Mouse (Mus musculus) neural tube, embryonic 11.5 days (tissue): ENCODE data around the gene Mtor. TPM values are rescaled to one million over a fixed set of nuclear protein-coding genes. Genes with fewer than 3 reads are reported as not detected.

Experiments
- ATAC-seq: fragments of 200-750 bp; cut with Nextera tagmentation; 2 replicates; pipeline ENCODE4 v1.8.0; 2017; ENCODE audit warnings: moderate number of reproducible peaks, mild to moderate bottlenecking, moderate TSS enrichment, moderate library complexity; ENCODE audit not compliant: insufficient read depth, low FRiP score, low TSS enrichment
- DNase-seq: peaks from one replicate; pipeline ENCODE4 v3.0.0-alpha.2; 2015; ENCODE audit warnings: low spot score
- H3K27ac ChIP-seq: fragments of 300-500 bp; sonication (generic); 2 replicates; pipeline ENCODE4 v1.5.1; 2014; ENCODE audit warnings: low read depth, mild to moderate bottlenecking, low read length
- H3K27me3 ChIP-seq: fragments of 300-500 bp; sonication (generic); 2 replicates; pipeline ENCODE4 v1.6.1; 2014; ENCODE audit warnings: mild to moderate bottlenecking, low read length, mixed read lengths; ENCODE audit not compliant: control insufficient read depth, insufficient read depth
- H3K36me3 ChIP-seq: fragments of 300-500 bp; sonication (generic); 2 replicates; pipeline ENCODE4 v1.6.1; 2014; ENCODE audit warnings: mild to moderate bottlenecking, low read length, moderate library complexity, mixed read lengths; ENCODE audit not compliant: control insufficient read depth, insufficient read depth
- H3K4me1 ChIP-seq: fragments of 300-500 bp; sonication (generic); 2 replicates; pipeline ENCODE4 v1.6.1; 2014; ENCODE audit warnings: low read length, mixed read lengths; ENCODE audit not compliant: control insufficient read depth, insufficient read depth
- H3K4me2 ChIP-seq: fragments of 300-500 bp; sonication (generic); 2 replicates; pipeline ENCODE4 v1.6.1; 2014; ENCODE audit warnings: low read depth, mild to moderate bottlenecking, moderate library complexity
- H3K4me3 ChIP-seq: fragments of 300-500 bp; sonication (generic); 2 replicates; pipeline ENCODE4 v1.5.1; 2014; ENCODE audit warnings: low read depth, low read length
- H3K9ac ChIP-seq: fragments of 300-500 bp; sonication (generic); 2 replicates; pipeline ENCODE4 v1.6.1; 2014; ENCODE audit warnings: mild to moderate bottlenecking, low read length
- H3K9me3 ChIP-seq: fragments of 300-500 bp; sonication (generic); 2 replicates; pipeline ENCODE4 v1.6.1; 2016; ENCODE audit warnings: low read length; ENCODE audit not compliant: control insufficient read depth
- WGBS: fragments of 180-500 bp; shearing (Covaris S2); extraction: QIAGEN DNeasy Blood & Tissue Kit; methylation state at CpG from one replicate; pipeline ENCODE4 v1.1.7; 2014; 5-methylcytosine and 5-hydroxymethylcytosine counted together
- polyA plus RNA-seq: library from polyadenylated mRNA; unstranded; fragments of >200 nt; fragmentation: Nextera tagmentation; extraction: Ambion mirVana; gene quantifications from 2 replicates; pipeline ENCODE4 v1.2.1, GENCODE M21; 2014

Gene Mtor
- polyA plus RNA-seq, 1 experiment from 2014 or later: 34.1 TPM

DNA sequence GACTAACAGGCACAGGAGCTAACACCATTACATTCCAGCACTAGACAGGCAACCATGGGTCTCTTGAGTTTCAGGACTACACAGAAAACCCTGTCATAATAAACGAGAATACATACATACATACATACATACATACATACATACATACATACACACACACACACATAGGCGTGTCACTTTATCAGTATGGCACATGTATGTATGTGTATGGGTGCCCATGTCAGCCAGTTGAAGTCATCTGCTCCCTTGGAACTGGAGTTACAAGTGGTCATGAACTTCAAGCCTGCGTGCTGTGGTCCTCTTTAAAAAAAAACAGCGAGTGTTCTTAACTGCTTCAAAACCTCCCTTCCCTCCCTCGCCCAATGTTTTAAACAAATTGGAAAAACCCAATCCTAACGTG is 109.4 kb downstream of the Mtor start:
- H3K27ac ChIP-seq: no peak overlapping the region; the same call in 1 of the 2 replicates
- no peaks in the 10 kb centered on the region for H3K4me1 ChIP-seq

DNA sequence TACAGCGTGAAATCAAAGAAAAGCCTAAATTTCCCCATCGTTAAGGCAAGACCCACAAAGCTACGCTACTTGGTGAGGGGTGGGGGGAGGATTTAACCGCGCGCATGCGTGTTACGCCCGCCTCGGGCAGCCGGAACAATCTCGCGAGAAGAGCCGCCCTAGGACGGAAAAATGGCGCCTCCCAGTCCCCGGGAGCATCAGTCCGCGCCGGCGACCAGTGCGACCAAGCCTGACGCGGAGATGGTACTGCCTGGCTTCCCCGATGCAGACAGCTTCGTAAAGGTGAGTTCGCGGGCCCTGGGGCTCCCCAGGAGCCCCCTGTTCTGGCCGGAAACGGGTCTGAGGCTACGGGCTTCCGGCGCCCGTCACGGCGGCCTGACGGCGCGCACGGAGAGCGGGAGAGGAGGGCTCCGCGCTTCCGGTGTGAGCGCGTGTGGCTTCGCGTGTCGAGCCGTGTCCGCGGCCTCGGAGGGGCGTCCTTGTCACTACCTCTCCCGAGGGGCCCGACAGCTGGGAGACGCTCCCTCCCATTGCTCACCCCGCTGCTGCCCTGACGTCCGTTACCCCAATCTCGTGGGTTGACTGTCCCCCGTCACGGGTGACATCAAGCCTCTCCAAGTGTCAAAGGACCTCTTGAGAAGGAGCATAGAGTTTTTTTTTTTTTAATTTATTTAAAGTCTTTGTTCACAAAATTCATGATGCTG is 110.0 kb downstream of the Mtor start, which contains the start of gene Exosc10:
TSS of gene Exosc10 (plus strand) at position 133 of the 704 bp plus-strand sequence.
- no peaks in the 10 kb centered on the region for H3K27me3 ChIP-seq
- peaks cover 30% of the 10 kb centered on the region for H3K36me3 ChIP-seq
- under 1% methylated on average over 63 of the region's 63 CpGs for WGBS
- H3K27ac ChIP-seq: peak within 1 kb of the TSS; percentile 88
- ATAC-seq: peak; percentile 92
- peak within 1 kb of the TSS; percentile 65 for H3K4me2 ChIP-seq
- H3K4me3 ChIP-seq: peak within 1 kb of the TSS; percentile 67
- DNase-seq: peak; percentile 93
- peak within 1 kb of the TSS; percentile 89 for H3K9ac ChIP-seq
- no peaks in the 10 kb centered on the region for H3K9me3 ChIP-seq
- no peaks in the 10 kb centered on the region for H3K4me1 ChIP-seq

More for the DNA sequence above, 109.4 kb downstream of the Mtor start:
- Histone ChIP-seq H3K36me3 (peaks cover 31% of the 10 kb centered on the region), H3K27me3 (no peaks in the 10 kb centered on the region), H3K9ac (peak overlapping the region; percentile 89), H3K4me3 (peak overlapping the region; percentile 67), H3K4me2 (peak overlapping the region; percentile 65), H3K9me3 (no peaks in the 10 kb centered on the region)
- ATAC-seq: no peak; the same call in 1 of the 2 replicates
- DNase-seq: no peak
- 32% methylated on average over 6 of the region's 6 CpGs for WGBS

DNA sequence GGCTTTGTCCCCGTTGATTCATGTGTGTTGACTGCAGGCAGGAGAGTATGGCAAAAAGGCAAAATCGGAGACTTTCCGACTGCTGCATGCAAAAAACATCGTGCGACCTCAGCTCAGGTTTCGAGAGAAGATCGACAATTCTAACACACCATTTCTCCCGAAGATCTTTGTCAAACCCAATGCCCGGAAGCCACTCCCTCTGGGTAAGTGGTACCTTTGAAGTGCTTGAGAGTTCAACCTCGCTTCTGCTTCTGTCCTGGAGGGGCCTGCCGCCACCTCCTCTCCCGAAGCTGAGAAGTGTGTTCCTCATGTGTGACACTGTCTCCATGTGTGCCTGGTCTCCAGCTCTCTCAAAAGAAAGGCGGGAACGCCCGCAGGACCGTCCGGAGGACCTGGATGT is 114.3 kb downstream of the Mtor start:
- H3K4me2 ChIP-seq: no peak overlapping the region
- no peak for DNase-seq
- H3K4me3 ChIP-seq: no peak overlapping the region
- no peak overlapping the region for H3K9ac ChIP-seq
- no peaks in the 10 kb centered on the region for H3K4me1 ChIP-seq
- no peak overlapping the region for H3K27ac ChIP-seq
- H3K9me3 ChIP-seq: no peaks in the 10 kb centered on the region
- 94% methylated on average over 17 of the region's 17 CpGs for WGBS
- H3K27me3 ChIP-seq: no peaks in the 10 kb centered on the region
- peaks cover 50% of the 10 kb centered on the region for H3K36me3 ChIP-seq
- ATAC-seq: no peak

DNA sequence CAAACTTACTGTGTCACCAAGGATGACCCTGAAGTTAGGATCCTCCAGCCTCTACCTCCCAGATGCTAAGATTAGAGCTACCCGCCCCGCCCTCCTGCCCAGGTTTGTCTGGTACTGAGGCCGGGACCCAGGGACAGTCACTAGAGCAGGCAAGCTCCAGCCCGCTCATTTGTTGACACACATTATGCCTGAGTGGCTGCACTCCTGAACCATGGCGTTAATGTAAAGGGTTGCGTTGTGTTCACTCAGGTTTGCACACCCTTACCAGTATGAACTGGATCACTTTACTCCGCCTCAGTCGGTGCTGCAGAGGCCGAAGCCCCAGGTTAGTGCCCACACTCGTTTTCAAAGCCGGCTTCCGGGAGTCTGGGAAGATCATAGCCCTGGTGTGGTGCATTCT is 115.2 kb downstream of the Mtor start:
- WGBS: 94% methylated on average over 12 of the region's 12 CpGs

DNA sequence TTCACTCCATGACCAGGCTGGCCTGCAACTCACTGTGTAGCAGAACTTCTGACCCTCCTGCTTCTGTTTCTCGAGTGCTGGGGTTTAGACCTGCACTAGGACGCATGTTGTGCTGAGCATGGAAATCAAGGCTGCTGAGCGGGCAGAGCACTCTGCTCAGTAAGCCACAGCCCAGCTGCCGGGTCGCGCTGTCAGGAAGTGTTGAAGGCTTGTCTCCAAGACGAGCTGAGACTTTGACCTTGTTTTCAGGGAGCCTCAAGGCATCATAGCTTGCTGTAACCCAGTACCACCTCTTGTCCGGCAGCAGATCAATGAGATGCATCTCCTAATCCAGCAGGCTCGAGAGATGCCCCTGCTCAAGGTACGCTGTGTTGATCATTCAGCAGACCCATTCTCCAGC is 121.7 kb downstream of the Mtor start:
- WGBS: 90% methylated on average over 10 of the region's 10 CpGs
- Histone ChIP-seq H3K9me3 (no peaks in the 10 kb centered on the region), H3K4me2 (no peak overlapping the region), H3K4me1 (no peaks in the 10 kb centered on the region), H3K27ac (no peak overlapping the region), H3K36me3 (peaks cover 56% of the 10 kb centered on the region), H3K9ac (no peak overlapping the region), H3K27me3 (no peaks in the 10 kb centered on the region), H3K4me3 (no peak overlapping the region)
- ATAC-seq: no peak
- no peak for DNase-seq

More for the DNA sequence above, 115.2 kb downstream of the Mtor start:
- H3K4me3 ChIP-seq: no peak overlapping the region
- H3K36me3 ChIP-seq: peaks cover 53% of the 10 kb centered on the region
- no peak for ATAC-seq
- no peak overlapping the region for H3K4me2 ChIP-seq
- no peak overlapping the region for H3K27ac ChIP-seq
- DNase-seq: no peak
- H3K9ac ChIP-seq: no peak overlapping the region
- H3K9me3 ChIP-seq: no peaks in the 10 kb centered on the region
- H3K27me3 ChIP-seq: no peaks in the 10 kb centered on the region
- no peaks in the 10 kb centered on the region for H3K4me1 ChIP-seq

DNA sequence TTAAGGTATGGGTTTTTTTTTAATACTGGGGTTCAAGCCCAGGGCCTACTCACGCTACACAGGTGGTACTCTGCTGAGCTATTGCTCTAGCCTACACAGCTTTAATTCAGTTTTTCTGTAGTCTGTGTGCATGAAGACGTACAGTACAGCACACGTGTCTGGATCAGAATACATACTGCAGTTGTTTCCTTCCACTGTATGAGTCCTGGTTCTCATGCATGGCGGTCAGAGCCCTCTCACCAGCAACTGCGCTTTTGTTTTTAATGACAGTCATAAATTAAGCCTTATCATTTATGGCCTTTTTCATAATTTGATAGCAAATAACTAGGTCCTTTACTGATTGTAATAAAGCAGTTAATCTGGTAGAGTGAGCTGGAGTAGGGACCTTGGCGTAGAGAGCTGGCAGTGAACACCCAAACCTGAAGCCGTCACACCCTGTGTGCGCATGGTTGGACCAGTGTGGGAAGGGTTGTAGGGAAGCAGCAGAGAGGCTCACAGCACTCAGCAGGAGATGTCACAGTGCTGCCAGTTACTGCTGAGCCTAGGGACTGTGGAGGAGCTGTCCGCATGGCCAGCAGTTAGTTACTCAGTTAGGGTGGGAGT is 122.4 kb downstream of the Mtor start:
- DNase-seq (no peak), ATAC-seq (no peak)
- Histone ChIP-seq H3K9ac (no peak overlapping the region), H3K27me3 (no peaks in the 10 kb centered on the region), H3K4me2 (no peak overlapping the region), H3K9me3 (no peaks in the 10 kb centered on the region), H3K4me3 (no peak overlapping the region), H3K36me3 (peaks cover 54% of the 10 kb centered on the region), H3K4me1 (no peaks in the 10 kb centered on the region), H3K27ac (no peak overlapping the region)
- 97% methylated on average over 9 of the region's 9 CpGs for WGBS

DNA sequence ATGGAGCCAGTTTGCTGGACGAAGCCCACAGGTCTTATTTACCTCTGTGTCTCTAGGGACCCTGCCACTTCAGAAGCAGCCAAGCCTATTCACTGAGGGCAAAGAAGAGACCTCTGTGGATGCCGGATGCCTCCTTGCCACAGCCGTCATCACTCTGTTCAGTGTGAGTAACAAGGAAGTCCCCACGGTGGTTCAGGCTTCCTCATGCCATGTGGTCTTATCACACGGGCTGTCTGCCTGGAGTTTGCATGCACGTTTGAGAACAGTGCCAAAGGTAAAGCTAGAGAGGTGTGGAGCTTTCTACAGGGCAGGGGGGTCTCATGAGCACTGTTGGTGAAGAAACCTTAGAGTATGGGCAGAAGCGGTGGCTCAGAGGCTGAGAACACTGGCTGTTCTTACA is 124.8 kb downstream of the Mtor start:
- no peak overlapping the region for H3K27ac ChIP-seq
- no peaks in the 10 kb centered on the region for H3K9me3 ChIP-seq
- ATAC-seq (no peak), DNase-seq (no peak)
- H3K4me2 ChIP-seq: no peak overlapping the region
- H3K9ac ChIP-seq: no peak overlapping the region
- 93% methylated on average over 7 of the region's 7 CpGs for WGBS
- H3K4me1 ChIP-seq: no peaks in the 10 kb centered on the region
- H3K4me3 ChIP-seq: no peak overlapping the region
- no peaks in the 10 kb centered on the region for H3K27me3 ChIP-seq
- peaks cover 52% of the 10 kb centered on the region for H3K36me3 ChIP-seq

DNA sequence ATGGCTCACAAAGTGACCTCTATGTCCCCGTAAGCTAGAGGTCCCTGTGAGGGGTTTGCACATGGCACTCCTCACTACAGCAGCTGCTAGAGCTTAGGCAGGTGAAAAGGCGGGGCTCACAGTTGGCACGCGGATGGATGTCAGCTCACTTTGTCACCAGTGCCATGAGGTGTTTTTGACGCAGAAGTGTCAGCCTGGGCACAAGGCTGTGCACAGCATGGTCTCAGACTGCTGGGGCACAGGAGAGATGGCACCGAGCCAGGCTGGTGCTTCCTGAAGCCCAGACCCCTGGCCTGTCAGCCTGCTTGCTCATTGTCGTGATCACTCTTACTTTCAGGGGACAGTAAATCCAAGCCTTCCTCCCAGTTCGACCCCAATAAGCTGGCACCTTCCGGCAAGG is 132.4 kb downstream of the Mtor start:
- H3K27ac ChIP-seq: no peak overlapping the region
- H3K9ac ChIP-seq: no peak overlapping the region
- ATAC-seq (no peak), DNase-seq (no peak)
- H3K4me3 ChIP-seq: no peak overlapping the region
- H3K4me1 ChIP-seq: no peaks in the 10 kb centered on the region
- no peaks in the 10 kb centered on the region for H3K27me3 ChIP-seq
- H3K9me3 ChIP-seq: no peaks in the 10 kb centered on the region
- no peak overlapping the region for H3K4me2 ChIP-seq
- whole genome bisulfite sequencing: 91% methylated on average over 9 of the region's 9 CpGs
- H3K36me3 ChIP-seq: peaks cover 25% of the 10 kb centered on the region

DNA sequence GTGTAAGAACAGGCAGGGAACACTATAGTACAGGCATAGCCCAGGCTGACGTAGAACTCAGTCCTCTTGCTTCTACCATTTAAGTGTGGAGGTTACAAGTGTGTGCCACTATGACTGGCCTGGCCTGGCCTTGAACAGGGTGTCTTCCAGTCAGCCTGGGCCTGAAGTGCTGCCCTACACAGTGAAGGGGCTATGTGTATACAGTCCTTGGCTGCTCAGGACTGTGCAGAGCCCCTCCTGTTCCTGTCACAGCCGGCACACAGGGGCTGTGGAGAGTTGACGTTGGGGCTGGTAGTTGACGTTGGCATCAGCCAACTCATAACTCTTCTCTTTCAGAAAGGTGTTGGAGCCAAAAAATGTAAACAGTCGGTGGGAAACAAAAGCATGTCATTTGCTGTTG is 133.0 kb downstream of the Mtor start:
- Histone ChIP-seq H3K4me1 (no peaks in the 10 kb centered on the region), H3K27me3 (no peaks in the 10 kb centered on the region), H3K27ac (no peak overlapping the region), H3K4me2 (no peak overlapping the region), H3K9ac (no peak overlapping the region), H3K4me3 (no peak overlapping the region), H3K9me3 (no peaks in the 10 kb centered on the region), H3K36me3 (peaks cover 19% of the 10 kb centered on the region)
- DNase-seq (no peak), ATAC-seq (no peak)
- WGBS: 89% methylated on average over 5 of the region's 5 CpGs
